ENCODE assay signal across 12 mouse cellular contexts in the genomic region with DNA sequence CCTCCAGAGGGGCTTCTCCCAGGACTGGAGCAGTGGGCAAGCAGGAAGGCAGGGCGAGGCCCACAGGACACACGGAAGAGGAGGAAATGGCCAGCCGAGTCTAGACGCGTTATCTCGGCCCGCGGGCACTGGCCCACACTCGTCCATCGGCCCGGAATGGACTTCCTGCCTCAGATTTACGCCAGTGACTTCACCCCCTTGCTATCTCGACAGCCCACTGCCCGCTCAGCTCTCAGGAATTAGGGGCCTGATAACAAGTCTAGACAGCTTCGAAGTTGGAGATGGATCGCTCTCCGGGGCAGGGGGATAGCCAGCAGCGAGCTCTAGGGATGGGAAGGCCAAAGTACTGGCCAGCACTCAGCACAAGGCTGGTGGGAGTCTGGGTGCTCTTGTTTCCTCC.
A peak's percentile ranks its signal among the peaks of the same experiment; 100 is the strongest.
DNase-seq lines count a peak whose midpoint lies in the region; ATAC-seq lines count a peak whose summit lies in the region.
"Had no signal": no experiment of that assay in that cellular context is flagged by ENCODE, and none has a peak within 500 bp of the region (broad histone marks: within the 10 kb centered on the region; RNA-seq: fewer than 3 reads in every experiment).

No protein-coding gene starts in this region.

- 0 out of 2 replicates have a peak overlapping the region, but pooled peaks have one; percentile 6 for H3K9ac ChIP-seq in heart, embryonic 14.5 days (ENCODE audit: low read length)
- H3K9ac ChIP-seq in lung, embryonic 16.5 days (ENCODE audit: low read length), result peak overlapping the region; percentile 46; the same call in 1 of the 2 replicates
- peak overlapping the region; percentile 46 for H3K9ac ChIP-seq in heart, embryonic 16.5 days (ENCODE audit: low read length)
- no peak overlapping the region for H3K9ac ChIP-seq in liver, embryonic 12.5 days

- no peak overlapping the region for H3K4me3 ChIP-seq in heart, embryonic 14.5 days (ENCODE audit: control insufficient read depth in 1 of 2, insufficient read depth in 1 of 2, low read depth in 1 of 2, low read length in 2 of 2)
- H3K4me3 ChIP-seq in lung, embryonic 16.5 days (ENCODE audit: low read length), result no peak overlapping the region
- H3K4me3 ChIP-seq in heart, embryonic 16.5 days (ENCODE audit: low read length), result no peak overlapping the region
- H3K4me3 ChIP-seq in liver, embryonic 12.5 days, result no peak overlapping the region
- H3K4me3 ChIP-seq: left cerebral cortex, adult 2 months had no signal

- no peaks in the 10 kb centered on the region for H3K27me3 ChIP-seq in heart, embryonic 14.5 days (ENCODE audit: control insufficient read depth, insufficient read depth, low read length)
- H3K27me3 ChIP-seq in lung, embryonic 16.5 days (ENCODE audit: control insufficient read depth, insufficient read depth, low read depth, low read length), result no peaks in the 10 kb centered on the region
- no peaks in the 10 kb centered on the region for H3K27me3 ChIP-seq in heart, embryonic 16.5 days (ENCODE audit: control insufficient read depth, insufficient read depth, low read length)
- peaks cover 63% of the 10 kb centered on the region for H3K27me3 ChIP-seq in liver, embryonic 12.5 days (replicated peaks)

- no peaks in the 10 kb centered on the region for H3K9me3 ChIP-seq in heart, embryonic 14.5 days (ENCODE audit: control insufficient read depth, low read length)
- H3K9me3 ChIP-seq in lung, embryonic 16.5 days (ENCODE audit: control insufficient read depth, low read length), result no peaks in the 10 kb centered on the region
- H3K9me3 ChIP-seq in heart, embryonic 16.5 days (replicated peaks; ENCODE audit: control insufficient read depth, low read length), result no peaks in the 10 kb centered on the region
- H3K9me3 ChIP-seq in liver, embryonic 12.5 days (replicated peaks), result no peaks in the 10 kb centered on the region

- H3K27ac ChIP-seq in heart, embryonic 14.5 days (replicated peaks in 1 of 2; ENCODE audit: control insufficient read depth in 1 of 2, insufficient read depth in 1 of 2, low read depth in 2 of 2, low read length in 2 of 2), result peak overlapping the region; percentile 77 to 81
- peak overlapping the region; percentile 26; the same call in 1 of the 2 replicates for H3K27ac ChIP-seq in lung, embryonic 16.5 days (ENCODE audit: low read length)
- H3K27ac ChIP-seq in heart, embryonic 16.5 days (ENCODE audit: low read length), result peak overlapping the region; percentile 69
- no peak overlapping the region for H3K27ac ChIP-seq in liver, embryonic 12.5 days
- H3K27ac ChIP-seq: left cerebral cortex, adult 2 months had no signal

- H3K36me3 ChIP-seq in heart, embryonic 14.5 days (ENCODE audit: control insufficient read depth, insufficient read depth, low read length), result no peaks in the 10 kb centered on the region
- no peaks in the 10 kb centered on the region for H3K36me3 ChIP-seq in lung, embryonic 16.5 days (ENCODE audit: control insufficient read depth, insufficient read depth, low read length)
- H3K36me3 ChIP-seq in heart, embryonic 16.5 days (ENCODE audit: control insufficient read depth, insufficient read depth), result no peaks in the 10 kb centered on the region
- H3K36me3 ChIP-seq in liver, embryonic 12.5 days, result no peaks in the 10 kb centered on the region

- 0 out of 2 replicates have a peak overlapping the region, but pooled peaks have one; percentile 14 for H3K4me2 ChIP-seq in heart, embryonic 14.5 days (ENCODE audit: low read length)
- H3K4me2 ChIP-seq in lung, embryonic 16.5 days (ENCODE audit: low read depth, low read length), result no peak overlapping the region
- peak overlapping the region; percentile 21; the same call in 1 of the 2 replicates for H3K4me2 ChIP-seq in heart, embryonic 16.5 days (ENCODE audit: low read depth, low read length)
- H3K4me2 ChIP-seq in liver, embryonic 12.5 days, result no peak overlapping the region

- ATAC-seq in heart, embryonic 14.5 days (ENCODE audit: insufficient number of reproducible peaks, insufficient read depth, low FRiP score, low read depth), result peak; percentile 65
- peak; percentile 40; the same call in 1 of the 2 replicates for ATAC-seq in lung, embryonic 16.5 days (ENCODE audit: low read depth)
- peak; percentile 63 for ATAC-seq in heart, embryonic 16.5 days (replicated peaks; ENCODE audit: extremely low read depth, insufficient read depth, low FRiP score)
- ATAC-seq in liver, embryonic 12.5 days, result 0 out of 2 replicates have a peak, but pooled peaks have one; percentile 36
- no peak for ATAC-seq in cerebellum, adult (ENCODE audit: insufficient number of reproducible peaks, low FRiP score, low TSS enrichment)
- ATAC-seq: midbrain, embryonic 16.5 days had no signal

- no peak for DNase-seq in heart, adult 8-10 months (ENCODE audit: low spot score)
- no peak for DNase-seq in lung, postnatal 14 days
- no peak for DNase-seq in gastrocnemius, postnatal 4 days (ENCODE audit: low spot score in 2 of 2)
- DNase-seq: cerebellum, adult 9-11 months; right cerebral cortex, adult 18-20 months had no signal

- peaks cover 29 to 34% of the 10 kb centered on the region in 2 experiments for H3K4me1 ChIP-seq in heart, embryonic 14.5 days (ENCODE audit: control insufficient read depth in 2 of 2, insufficient read depth in 2 of 2, low read length in 2 of 2)
- peaks cover 13% of the 10 kb centered on the region for H3K4me1 ChIP-seq in lung, embryonic 16.5 days (replicated peaks; ENCODE audit: control insufficient read depth, insufficient read depth, low read length)
- H3K4me1 ChIP-seq in heart, embryonic 16.5 days (ENCODE audit: control insufficient read depth, insufficient read depth, low read length), result peaks cover 17% of the 10 kb centered on the region
- peaks cover 16% of the 10 kb centered on the region; the same call in 1 of the 2 replicates for H3K4me1 ChIP-seq in liver, embryonic 12.5 days

- WGBS in heart, embryonic 14.5 days, result 5% methylated on average over 18 of the region's 18 CpGs
- 11% methylated on average over 18 of the region's 18 CpGs for WGBS in lung, embryonic 16.5 days
- 6% methylated on average over 18 of the region's 18 CpGs for WGBS in heart, embryonic 16.5 days
- WGBS in liver, embryonic 12.5 days (ENCODE audit: insufficient replicate concordance), result 8% methylated on average over 18 of the region's 18 CpGs

Comparison
In these comparisons a context has a peak if more than half of its experiments do, and no peak if none do; other contexts are left out.
1. H3K4me2 ChIP-seq: peak in heart, embryonic 14.5 days (single experiment) and heart, embryonic 16.5 days (single experiment); none in lung, embryonic 16.5 days (single experiment) and liver, embryonic 12.5 days (single experiment).